Mouse (Mus musculus) limb, embryonic 11.5 days (tissue): ENCODE results near the gene Plce1. TPM values are rescaled to one million over a fixed set of nuclear protein-coding genes. Genes with fewer than 3 reads are reported as not detected.

Source experiments
- ATAC-seq: fragments of 200-750 bp; cut with Nextera tagmentation; 2 replicates; pipeline ENCODE4 v1.8.0; 2017; ENCODE audit warnings: low read depth; ENCODE audit not compliant: insufficient number of reproducible peaks, low FRiP score, low TSS enrichment
- DNase-seq: peaks from one replicate; pipeline ENCODE4 v3.0.0-alpha.2; 2015; ENCODE audit warnings: low spot score
- H3K27ac ChIP-seq: fragments of 300-500 bp; sonication (generic); replicated peaks from 2 replicates; pipeline ENCODE4 v1.5.1; 2014; ENCODE audit warnings: low read depth, mild to moderate bottlenecking, low read length
- H3K27me3 ChIP-seq: fragments of 300-500 bp; sonication (generic); 2 replicates; pipeline ENCODE4 v1.6.1; 2014; ENCODE audit warnings: mild to moderate bottlenecking, low read length, mixed read lengths; ENCODE audit not compliant: control insufficient read depth, insufficient read depth
- H3K36me3 ChIP-seq: fragments of 300-500 bp; sonication (generic); 2 replicates; pipeline ENCODE4 v1.6.1; 2014; ENCODE audit warnings: mild to moderate bottlenecking, low read length, moderate library complexity, mixed read lengths; ENCODE audit not compliant: control insufficient read depth, insufficient read depth
- H3K4me1 ChIP-seq: fragments of 300-500 bp; sonication (generic); 2 replicates; pipeline ENCODE4 v1.6.1; 2014; ENCODE audit warnings: low read length, mixed read lengths; ENCODE audit not compliant: control insufficient read depth, insufficient read depth
- H3K4me2 ChIP-seq: fragments of 300-500 bp; sonication (generic); 2 replicates; pipeline ENCODE4 v1.6.1; 2014; ENCODE audit warnings: low read depth, mild to moderate bottlenecking, moderate library complexity; ENCODE audit not compliant: severe bottlenecking
- H3K4me3 ChIP-seq: fragments of 300-500 bp; sonication (generic); 2 replicates; pipeline ENCODE4 v1.5.1; 2014; ENCODE audit warnings: low read depth, low read length
- H3K9ac ChIP-seq: fragments of 300-500 bp; sonication (generic); 2 replicates; pipeline ENCODE4 v1.6.1; 2014; ENCODE audit warnings: mild to moderate bottlenecking, low read length
- H3K9me3 ChIP-seq: fragments of 300-500 bp; sonication (generic); 2 replicates; pipeline ENCODE4 v1.6.1; 2016; ENCODE audit warnings: low read length; ENCODE audit not compliant: control insufficient read depth
- WGBS: fragments of 180-500 bp; shearing (Covaris S2); extraction: QIAGEN DNeasy Blood & Tissue Kit; methylation state at CpG from one replicate; pipeline ENCODE4 v1.1.7; 2014; 5-methylcytosine and 5-hydroxymethylcytosine counted together
- polyA plus RNA-seq: library from polyadenylated mRNA; unstranded; fragments of >200 nt; fragmentation: Nextera tagmentation; extraction: Ambion mirVana; gene quantifications from 2 replicates; pipeline ENCODE4 v1.2.1, GENCODE M21; 2014

Gene Plce1
- polyA plus RNA-seq: 4.5 and 5.3 TPM in 2 replicates

DNA sequence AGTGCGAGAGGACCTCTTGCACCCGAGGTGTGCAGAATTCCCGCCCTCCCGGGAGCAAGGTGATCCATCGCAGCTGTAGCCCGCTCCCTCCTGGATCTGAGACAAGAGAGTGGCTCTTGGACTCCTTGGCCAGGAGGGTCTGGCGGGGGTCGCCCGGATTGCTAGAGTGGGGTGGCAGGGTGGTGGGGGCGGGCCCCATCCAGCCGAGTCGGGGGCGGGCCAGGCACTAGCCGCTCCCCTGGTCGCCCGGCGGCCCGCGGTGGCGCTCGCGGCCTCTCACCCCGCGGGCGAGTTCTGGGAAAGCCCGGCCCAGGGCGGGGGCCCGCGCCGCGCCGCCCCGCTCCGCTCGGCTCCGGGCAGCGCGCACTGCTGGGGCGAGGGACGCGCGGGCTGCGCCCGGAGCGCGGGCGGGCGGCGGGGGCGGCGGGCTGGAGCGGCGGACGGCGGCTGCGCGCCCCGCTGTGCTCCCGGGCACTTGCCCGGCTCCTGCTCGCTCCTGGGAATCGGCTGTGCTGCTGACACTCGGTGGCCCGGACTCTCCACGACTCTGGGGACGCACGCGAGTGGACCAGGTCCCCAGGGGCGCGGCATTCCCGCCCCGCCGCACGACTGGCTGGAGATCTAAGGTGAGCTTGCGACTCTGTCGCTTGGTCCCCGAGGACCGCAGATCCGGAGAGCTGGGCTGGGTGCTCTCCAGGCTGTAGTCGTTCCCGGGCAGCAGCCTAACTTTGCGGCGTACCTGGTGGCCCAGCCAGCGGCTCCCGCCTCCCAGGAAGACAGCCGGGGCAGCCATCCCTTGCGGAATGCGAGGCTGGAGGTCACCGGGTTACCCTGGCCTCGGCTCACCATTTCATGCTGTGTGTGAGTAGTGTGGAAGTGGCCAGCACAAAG, at the start of gene Plce1:
Gene Plce1, plus strand, starts transcription at position 379 of the 891 bp plus-strand sequence.
- Histone ChIP-seq H3K4me1 (peaks cover 21% of the 10 kb centered on the region), H3K27ac (0 out of 2 replicates have a peak within 1 kb of the TSS, but pooled peaks have one; percentile 12), H3K4me3 (peak within 1 kb of the TSS; percentile 66), H3K36me3 (no peaks in the 10 kb centered on the region), H3K9me3 (no peaks in the 10 kb centered on the region), H3K9ac (peak within 1 kb of the TSS; percentile 73), H3K4me2 (peak within 1 kb of the TSS; percentile 69), H3K27me3 (no peaks in the 10 kb centered on the region)
- peak; percentile 68 for DNase-seq
- under 1% methylated on average over 47 of the region's 90 CpGs for WGBS
- ATAC-seq: peak; percentile 82

DNA sequence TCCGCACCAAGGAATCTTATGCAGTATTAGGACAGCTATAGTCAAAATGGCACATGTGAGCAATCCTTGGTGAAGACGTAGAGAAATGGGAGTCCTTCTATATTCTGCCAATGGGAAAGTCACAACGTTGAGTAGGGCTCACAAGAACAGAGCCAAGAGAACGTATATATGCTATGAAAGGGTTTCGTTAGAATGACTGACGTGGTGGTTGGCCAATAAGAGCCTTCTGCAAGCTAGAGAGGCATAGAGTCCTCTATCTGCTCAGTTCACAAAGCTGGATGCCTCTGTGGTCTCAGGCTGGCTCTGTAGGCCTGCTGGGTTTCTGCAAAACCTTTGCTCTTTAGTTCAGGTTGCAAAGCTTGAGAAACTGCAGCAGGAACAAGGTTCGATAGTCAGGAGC, 49.6 kb upstream of the Plce1 start:
- H3K9me3 ChIP-seq: no peaks in the 10 kb centered on the region
- H3K4me3 ChIP-seq: no peak overlapping the region
- no peak overlapping the region for H3K4me2 ChIP-seq
- no peak overlapping the region for H3K9ac ChIP-seq
- WGBS: 75% methylated on average over 7 of the region's 7 CpGs
- no peak for DNase-seq
- no peaks in the 10 kb centered on the region for H3K27me3 ChIP-seq
- H3K36me3 ChIP-seq: no peaks in the 10 kb centered on the region
- no peak for ATAC-seq
- no peaks in the 10 kb centered on the region for H3K4me1 ChIP-seq
- H3K27ac ChIP-seq: no peak overlapping the region

DNA sequence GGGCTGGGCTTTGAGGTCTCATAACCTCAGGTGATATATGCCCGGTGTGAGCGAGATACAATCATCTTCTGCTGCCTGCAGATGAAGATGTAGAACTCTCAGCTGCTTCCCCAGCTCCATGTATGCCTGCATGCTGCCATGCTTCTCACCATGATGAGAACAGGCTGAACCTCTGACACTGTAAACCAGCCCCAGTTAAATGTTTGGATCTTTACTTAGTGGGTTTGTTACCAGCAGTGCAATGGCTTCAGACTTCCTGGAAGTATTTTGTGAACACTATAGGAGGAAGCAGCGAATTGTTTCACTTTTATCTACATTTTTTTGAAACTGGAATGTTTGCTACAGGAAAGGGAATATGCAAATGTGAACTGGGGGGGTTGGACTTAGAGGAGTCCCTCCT, 48.9 kb upstream of the Plce1 start:
- Histone ChIP-seq H3K27me3 (no peaks in the 10 kb centered on the region), H3K4me1 (no peaks in the 10 kb centered on the region), H3K4me3 (no peak overlapping the region), H3K27ac (no peak overlapping the region), H3K4me2 (no peak overlapping the region), H3K9ac (no peak overlapping the region), H3K36me3 (no peaks in the 10 kb centered on the region), H3K9me3 (no peaks in the 10 kb centered on the region)
- 70% methylated on average over 3 of the region's 3 CpGs for WGBS
- DNase-seq (no peak), ATAC-seq (no peak)

DNA sequence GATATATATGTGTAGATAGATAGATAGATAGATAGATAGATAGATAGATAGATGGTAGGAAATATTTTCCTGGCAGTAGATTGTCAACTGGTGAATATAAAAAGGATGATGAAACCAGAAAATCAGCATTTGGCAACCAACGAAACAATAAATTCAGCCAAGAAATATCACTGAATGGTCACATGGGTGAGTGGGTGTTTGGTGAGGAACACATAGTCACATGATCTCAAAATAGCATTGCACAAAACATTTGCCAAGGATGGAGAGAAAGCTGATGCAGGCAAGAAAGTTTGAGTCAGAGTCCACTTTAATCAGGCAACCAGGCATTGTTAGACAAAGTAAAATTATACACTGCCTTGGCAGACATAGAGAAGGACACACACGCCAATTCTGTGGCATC, 47.5 kb upstream of the Plce1 start:
- H3K4me1 ChIP-seq: no peaks in the 10 kb centered on the region
- no peak overlapping the region for H3K9ac ChIP-seq
- no peaks in the 10 kb centered on the region for H3K9me3 ChIP-seq
- H3K4me3 ChIP-seq: no peak overlapping the region
- DNase-seq: no peak
- 94% methylated on average over 2 of the region's 2 CpGs for WGBS
- H3K4me2 ChIP-seq: no peak overlapping the region
- H3K36me3 ChIP-seq: no peaks in the 10 kb centered on the region
- H3K27me3 ChIP-seq: no peaks in the 10 kb centered on the region
- H3K27ac ChIP-seq: no peak overlapping the region
- no peak for ATAC-seq

DNA sequence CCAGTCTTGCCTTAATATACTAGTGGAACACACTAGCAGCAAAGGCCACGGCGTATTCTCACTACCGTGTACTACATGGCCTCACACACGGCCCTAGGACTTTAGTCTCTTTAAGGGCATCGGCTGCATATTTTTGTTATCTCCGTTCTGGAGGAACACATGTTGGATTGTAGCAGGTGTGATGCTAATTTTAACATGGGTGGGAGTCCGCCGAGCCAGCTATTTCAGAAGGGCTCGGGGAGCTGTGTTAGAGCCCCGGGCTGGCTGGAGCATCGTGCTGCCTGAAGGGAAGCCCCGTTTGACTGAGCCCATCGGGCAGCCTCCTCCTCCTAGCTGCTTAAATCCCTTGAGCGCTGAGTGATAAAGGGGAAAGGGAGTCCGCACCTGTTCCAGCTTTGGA, 45.7 kb upstream of the Plce1 start:
- DNase-seq: no peak

DNA sequence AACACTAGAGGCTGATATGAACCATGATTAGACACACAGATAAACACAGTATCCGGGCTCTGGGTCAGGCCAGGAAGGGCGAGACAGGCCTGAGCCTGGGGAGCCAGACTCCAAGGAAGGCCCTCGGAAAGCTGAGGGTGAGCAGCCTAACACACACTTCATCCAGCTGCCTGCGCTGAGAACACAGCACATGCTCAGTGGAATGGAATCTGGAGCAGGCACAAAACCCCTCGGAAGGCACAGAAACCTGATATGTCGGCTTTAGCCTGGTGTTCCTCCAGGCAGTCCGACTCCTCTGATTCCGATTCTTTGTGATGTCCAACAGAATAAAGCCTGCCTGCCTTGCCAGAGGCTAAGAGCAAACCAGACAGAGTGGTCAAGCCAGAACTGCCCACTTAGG, 39.0 kb upstream of the Plce1 start:
- Histone ChIP-seq H3K4me2 (no peak overlapping the region), H3K4me1 (no peaks in the 10 kb centered on the region), H3K9me3 (no peaks in the 10 kb centered on the region), H3K27me3 (no peaks in the 10 kb centered on the region), H3K4me3 (no peak overlapping the region), H3K9ac (no peak overlapping the region), H3K36me3 (no peaks in the 10 kb centered on the region), H3K27ac (no peak overlapping the region)
- WGBS: 61% methylated on average over 8 of the region's 8 CpGs
- peak; percentile 25 for DNase-seq
- ATAC-seq: 0 out of 2 replicates have a peak, but pooled peaks have one; percentile 6

More for the DNA sequence above, 45.7 kb upstream of the Plce1 start:
- H3K4me1 ChIP-seq: no peaks in the 10 kb centered on the region
- no peaks in the 10 kb centered on the region for H3K27me3 ChIP-seq
- H3K9me3 ChIP-seq: no peaks in the 10 kb centered on the region
- H3K4me2 ChIP-seq: no peak overlapping the region
- H3K27ac ChIP-seq: no peak overlapping the region
- H3K4me3 ChIP-seq: no peak overlapping the region
- no peak for ATAC-seq
- WGBS: 93% methylated on average over 15 of the region's 15 CpGs
- H3K36me3 ChIP-seq: no peaks in the 10 kb centered on the region
- no peak overlapping the region for H3K9ac ChIP-seq

DNA sequence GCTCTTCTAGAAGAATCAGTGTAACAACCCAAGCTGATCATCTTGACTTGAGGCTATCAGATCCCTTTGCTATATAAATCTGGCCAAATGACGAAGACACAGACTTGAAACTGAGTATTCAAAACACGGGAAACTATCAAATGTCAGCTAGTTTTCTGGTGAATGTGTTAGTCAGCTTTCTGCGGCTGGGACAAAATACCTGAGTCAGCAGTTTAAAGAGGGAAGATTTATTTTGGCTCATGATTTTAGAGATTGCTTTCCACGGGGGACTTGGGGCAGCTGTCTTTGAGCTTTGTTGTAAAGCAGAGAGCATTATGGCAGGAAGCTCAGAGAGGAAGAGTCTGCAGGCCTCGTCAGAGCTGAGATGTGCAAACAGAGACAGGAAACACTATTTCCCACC, 35.2 kb upstream of the Plce1 start:
- WGBS: 70% methylated on average over 5 of the region's 5 CpGs
- no peak overlapping the region for H3K4me2 ChIP-seq
- no peaks in the 10 kb centered on the region for H3K4me1 ChIP-seq
- no peak overlapping the region for H3K9ac ChIP-seq
- ATAC-seq: no peak
- no peak for DNase-seq
- H3K9me3 ChIP-seq: no peaks in the 10 kb centered on the region
- H3K27ac ChIP-seq: no peak overlapping the region
- no peak overlapping the region for H3K4me3 ChIP-seq
- no peaks in the 10 kb centered on the region for H3K36me3 ChIP-seq
- H3K27me3 ChIP-seq: no peaks in the 10 kb centered on the region

DNA sequence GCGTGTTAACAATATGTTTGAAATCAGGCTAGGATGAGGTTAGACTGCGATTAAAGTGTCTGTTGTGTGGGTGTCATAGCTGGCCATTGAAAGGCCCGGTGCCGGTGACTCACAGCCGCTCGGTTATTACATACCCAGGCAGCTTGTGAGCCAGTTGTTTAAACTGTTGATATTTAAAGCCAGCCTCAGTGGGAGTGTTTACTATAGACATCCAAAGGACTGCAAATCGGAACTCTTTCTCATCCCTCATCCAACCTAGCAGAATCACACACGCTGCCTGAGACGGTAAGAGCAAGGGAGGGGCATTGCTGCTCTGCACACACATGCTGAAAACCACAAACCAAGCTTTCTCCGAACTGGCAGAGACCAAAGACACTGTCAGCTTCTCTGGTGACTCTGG, 25.7 kb upstream of the Plce1 start:
- no peaks in the 10 kb centered on the region for H3K4me1 ChIP-seq
- H3K27me3 ChIP-seq: no peaks in the 10 kb centered on the region
- no peak overlapping the region for H3K9ac ChIP-seq
- ATAC-seq (no peak), DNase-seq (no peak)
- 86% methylated on average over 10 of the region's 10 CpGs for WGBS
- no peak overlapping the region for H3K27ac ChIP-seq
- no peaks in the 10 kb centered on the region for H3K9me3 ChIP-seq
- no peak overlapping the region for H3K4me2 ChIP-seq
- no peaks in the 10 kb centered on the region for H3K36me3 ChIP-seq
- H3K4me3 ChIP-seq: no peak overlapping the region
